Mouse (Mus musculus): ENCODE data around the gene Arl8a.

DNA sequence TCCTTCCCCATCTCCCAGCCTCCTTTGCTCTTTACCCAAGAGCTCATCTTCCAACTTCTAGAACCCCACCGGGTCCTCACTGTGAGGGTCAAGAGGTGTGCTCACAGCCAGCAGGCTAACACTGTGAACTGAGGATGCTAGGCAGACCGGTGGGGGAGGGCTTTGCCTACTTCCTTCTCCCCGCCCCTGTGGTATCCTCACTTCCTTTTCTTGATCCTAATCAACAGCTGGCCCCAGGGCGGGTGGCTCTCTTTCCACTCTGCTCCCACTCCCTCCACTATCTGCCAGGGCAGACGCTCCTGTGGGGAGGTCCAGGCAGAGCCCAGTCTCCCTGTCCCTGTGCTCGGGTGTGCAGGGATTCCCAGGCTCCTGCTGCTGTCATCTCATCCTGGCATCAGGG, 15.6 kb upstream of the Arl8a start:
- TF ChIP-seq CTCF (IDR thresholded peaks at IDR 0.05; ENCODE audit: extremely low read depth, insufficient read length, insufficient replicate concordance, low read depth, low read length) = no peak
- no peak for TF ChIP-seq POLR2A (IDR thresholded peaks at IDR 0.05; ENCODE audit: low read depth, low read length)
